19 mouse cellular contexts compared by ENCODE assay signal in genomic region chr11:115447321-115447885, GRCm38 (mm10). TPM values are rescaled to one million over a fixed set of nuclear protein-coding genes. Genes with fewer than 3 reads are reported as not detected.
A peak's percentile ranks its signal among the peaks of the same experiment; 100 is the strongest.
DNase-seq lines count a peak whose midpoint lies in the region; ATAC-seq and TF ChIP-seq lines count a peak whose summit lies in the region.
"Had no signal": no experiment of that assay in that cellular context is flagged by ENCODE, and none has a peak within 500 bp of the region (broad histone marks: within the 10 kb centered on the region; RNA-seq: fewer than 3 reads in every experiment).

No protein-coding gene starts in this region.

- no peaks in the 10 kb centered on the region for H3K36me3 ChIP-seq in heart, embryonic 15.5 days
- no peaks in the 10 kb centered on the region for H3K36me3 ChIP-seq in ES-E14 (ENCODE audit: control insufficient read depth, insufficient read depth, low read length, poor library complexity, severe bottlenecking)
- H3K36me3 ChIP-seq in liver, embryonic 15.5 days (replicated peaks), result no peaks in the 10 kb centered on the region
- H3K36me3 ChIP-seq in midbrain, embryonic 10.5 days, result no peaks in the 10 kb centered on the region
- H3K36me3 ChIP-seq in midbrain, embryonic 14.5 days (ENCODE audit: control insufficient read depth, insufficient read depth, low read length), result no peaks in the 10 kb centered on the region
- H3K36me3 ChIP-seq: lung, embryonic 15.5 days had no signal

- WGBS in heart, embryonic 15.5 days, result 80% methylated on average over 11 of the region's 11 CpGs
- WGBS in liver, embryonic 15.5 days (ENCODE audit: insufficient replicate concordance), result 65% methylated on average over 11 of the region's 11 CpGs
- 86% methylated on average over 11 of the region's 11 CpGs for WGBS in midbrain, embryonic 10.5 days
- whole genome bisulfite sequencing in midbrain, embryonic 14.5 days, result 88% methylated on average over 11 of the region's 11 CpGs

- peaks cover 27% of the 10 kb centered on the region for H3K4me1 ChIP-seq in heart, embryonic 15.5 days (replicated peaks)
- H3K4me1 ChIP-seq in ES-E14 (ENCODE audit: control insufficient read depth in 2 of 2, insufficient read depth in 2 of 2, low read length in 2 of 2, poor library complexity in 1 of 2), result peaks cover 0 to 1% of the 10 kb centered on the region in 2 experiments; a peak in 1 of 4 replicates
- peaks cover 15% of the 10 kb centered on the region for H3K4me1 ChIP-seq in liver, embryonic 15.5 days (replicated peaks)
- H3K4me1 ChIP-seq in midbrain, embryonic 10.5 days, result peaks cover 24% of the 10 kb centered on the region
- H3K4me1 ChIP-seq in midbrain, embryonic 14.5 days (ENCODE audit: control insufficient read depth, insufficient read depth, low read length), result no peaks in the 10 kb centered on the region

- H3K4me3 ChIP-seq in heart, embryonic 15.5 days, result no peak overlapping the region
- peak overlapping the region; percentile 51 to 52; a peak in 3 of 4 replicates for H3K4me3 ChIP-seq in ES-E14 (ENCODE audit: insufficient read depth in 1 of 2, low read depth in 1 of 2, low read length in 2 of 2, poor library complexity in 1 of 2, severe bottlenecking in 1 of 2)
- peak overlapping the region; percentile 12; the same call in 1 of the 2 replicates for H3K4me3 ChIP-seq in liver, embryonic 15.5 days (replicated peaks)
- no peak overlapping the region for H3K4me3 ChIP-seq in midbrain, embryonic 10.5 days
- no peak overlapping the region for H3K4me3 ChIP-seq in midbrain, embryonic 14.5 days (replicated peaks; ENCODE audit: low read depth, low read length)
- H3K4me3 ChIP-seq: lung, embryonic 15.5 days had no signal

- peaks cover 3% of the 10 kb centered on the region; the same call in 1 of the 2 replicates for H3K27me3 ChIP-seq in heart, embryonic 15.5 days
- no peaks in the 10 kb centered on the region; the same call in 1 of the 2 replicates for H3K27me3 ChIP-seq in liver, embryonic 15.5 days
- H3K27me3 ChIP-seq in midbrain, embryonic 10.5 days (ENCODE audit: low read depth, poor library complexity, severe bottlenecking), result no peaks in the 10 kb centered on the region
- no peaks in the 10 kb centered on the region for H3K27me3 ChIP-seq in midbrain, embryonic 14.5 days (ENCODE audit: control insufficient read depth, insufficient read depth, low read length)
- H3K27me3 ChIP-seq: Patski had no signal

- no peak overlapping the region for H3K4me2 ChIP-seq in heart, embryonic 15.5 days
- peak overlapping the region; percentile 31 for H3K4me2 ChIP-seq in liver, embryonic 15.5 days
- no peak overlapping the region for H3K4me2 ChIP-seq in midbrain, embryonic 14.5 days (ENCODE audit: low read length)
- H3K4me2 ChIP-seq: lung, embryonic 15.5 days had no signal

- no peaks in the 10 kb centered on the region for H3K9me3 ChIP-seq in heart, embryonic 15.5 days (replicated peaks)
- no peaks in the 10 kb centered on the region for H3K9me3 ChIP-seq in ES-E14 (ENCODE audit: control insufficient read depth, insufficient read depth, low read depth, low read length)
- H3K9me3 ChIP-seq in liver, embryonic 15.5 days (replicated peaks), result no peaks in the 10 kb centered on the region
- H3K9me3 ChIP-seq in midbrain, embryonic 10.5 days (replicated peaks), result no peaks in the 10 kb centered on the region
- no peaks in the 10 kb centered on the region for H3K9me3 ChIP-seq in midbrain, embryonic 14.5 days (ENCODE audit: control insufficient read depth, low read length)
- H3K9me3 ChIP-seq: lung, embryonic 15.5 days had no signal

- in situ Hi-C loops in ES-E14 (cut with MboI; ENCODE audit: low sequenced_read_pairs in 2 of 2, unreplicated experiment in 2 of 2), result no loop called here

- no peak for DNase-seq in heart, adult 11 months
- DNase-seq in ES-E14 (ENCODE audit: low read depth, low spot score), result no peak
- peak; percentile 76 for DNase-seq in kidney, adult 9 months
- DNase-seq in midbrain, embryonic 10.5 days (ENCODE audit: low spot score), result no peak
- DNase-seq in midbrain, embryonic 14.5 days, result no peak
- DNase-seq in cerebellum, postnatal 25 days, result no peak
- DNase-seq: cerebellum, adult 9-11 months; right cerebral cortex, postnatal 25 days had no signal

- H3K27ac ChIP-seq in heart, embryonic 15.5 days, result peak overlapping the region; percentile 69
- H3K27ac ChIP-seq in ES-E14 (ENCODE audit: insufficient read depth, low read depth, low read length, poor library complexity, severe bottlenecking), result no peak overlapping the region
- H3K27ac ChIP-seq in liver, embryonic 15.5 days (replicated peaks), result peak overlapping the region; percentile 68
- no peak overlapping the region for H3K27ac ChIP-seq in midbrain, embryonic 10.5 days (replicated peaks)
- no peak overlapping the region for H3K27ac ChIP-seq in midbrain, embryonic 14.5 days (replicated peaks; ENCODE audit: low read depth, low read length)
- H3K27ac ChIP-seq: lung, embryonic 15.5 days had no signal

- ATAC-seq in heart, embryonic 15.5 days (replicated peaks; ENCODE audit: insufficient number of reproducible peaks, insufficient read depth, low FRiP score, low read depth), result peak; percentile 9; the same call in 1 of the 2 replicates
- no peak for ATAC-seq in liver, embryonic 15.5 days (ENCODE audit: insufficient read depth)
- no peak for ATAC-seq in midbrain, embryonic 14.5 days (ENCODE audit: low FRiP score, low TSS enrichment)
- ATAC-seq: CD4-positive, CD25-positive, alpha-beta regulatory T cell, adult 4 months; forebrain, embryonic 14.5 days; Patski had no signal

- H3K9ac ChIP-seq in heart, embryonic 15.5 days, result no peak overlapping the region
- H3K9ac ChIP-seq in ES-E14 (ENCODE audit: insufficient read depth, low read depth, low read length, poor library complexity, severe bottlenecking), result peak overlapping the region; percentile 42; the same call in 1 of the 2 replicates
- H3K9ac ChIP-seq in liver, embryonic 15.5 days, result no peak overlapping the region
- no peak overlapping the region for H3K9ac ChIP-seq in midbrain, embryonic 14.5 days (replicated peaks; ENCODE audit: low read length)
- H3K9ac ChIP-seq: lung, embryonic 15.5 days had no signal

TF ChIP-seq in ES-E14, 5 proteins besides CTCF, POLR2A, EP300 and RAD21:
- no peak for TF ChIP-seq CHD2 (IDR thresholded peaks at IDR 0.05; ENCODE audit: low read depth, low read length)
- TF ChIP-seq ZC3H11A (IDR thresholded peaks at IDR 0.05; ENCODE audit: borderline replicate concordance, low read depth, low read length), result no peak
- TF ChIP-seq HCFC1 (IDR thresholded peaks at IDR 0.05; ENCODE audit: borderline replicate concordance, insufficient read depth, low read length), result no peak
- no peak for TF ChIP-seq MAFK (IDR thresholded peaks at IDR 0.05; ENCODE audit: insufficient read depth, low read depth, low read length)
- TF ChIP-seq ZNF384 (IDR thresholded peaks at IDR 0.05; ENCODE audit: low read depth, low read length), result no peak

RNA-seq across cellular contexts. Expression of gene Trim80, which starts 7.1 kb away (rescaled TPM):
- polyA plus RNA-seq in heart, embryonic 15.5 days (2015; fragmentation: Nextera tagmentation; extraction: Ambion mirVana), result 0.06 TPM in 1 of 2 replicates, not detected in the other
- total RNA-seq in ES-E14 (2012; rRNA removed), result 0.31 and 0.58 TPM in 2 replicates
- polyA plus RNA-seq in liver, embryonic 15.5 days (2015; fragmentation: Nextera tagmentation; extraction: Ambion mirVana), result 0.55 and 0.71 TPM in 2 replicates
- polyA plus RNA-seq in midbrain, embryonic 10.5 days (2016; fragmentation: Nextera tagmentation; extraction: Ambion mirVana), result 0.14 and 0.15 TPM in 2 replicates
- not detected in 2 replicates for polyA plus RNA-seq in midbrain, embryonic 14.5 days (2014; fragmentation: Nextera tagmentation; extraction: Ambion mirVana)
- total RNA-seq: gastrocnemius, adult 8-10 months; left cerebral cortex, postnatal 14 days; megakaryocyte-erythroid progenitor cell, adult 5-6 weeks had no signal
- polyA plus RNA-seq: CD4-positive, CD25-positive, alpha-beta regulatory T cell, adult 4 months; forebrain, embryonic 14.5 days; hindbrain, embryonic 11.5 days; lung, embryonic 15.5 days; Patski had no signal

RNA-seq across cellular contexts. Expression of gene Slc16a5, which starts 14.9 kb away (rescaled TPM):
- 0.57 and 5.0 TPM in 2 replicates for polyA plus RNA-seq in heart, embryonic 15.5 days (2015; fragmentation: Nextera tagmentation; extraction: Ambion mirVana)
- total RNA-seq in ES-E14 (2012; rRNA removed), result 1.1 and 1.6 TPM in 2 replicates
- 0.08 and 0.15 TPM in 2 replicates for polyA plus RNA-seq in liver, embryonic 15.5 days (2015; fragmentation: Nextera tagmentation; extraction: Ambion mirVana)
- polyA plus RNA-seq in midbrain, embryonic 10.5 days (2016; fragmentation: Nextera tagmentation; extraction: Ambion mirVana), result 0.11 and 0.17 TPM in 2 replicates
- polyA plus RNA-seq in midbrain, embryonic 14.5 days (2014; fragmentation: Nextera tagmentation; extraction: Ambion mirVana), result not detected in 2 replicates
- total RNA-seq: gastrocnemius, adult 8-10 months; megakaryocyte-erythroid progenitor cell, adult 5-6 weeks had no signal
- polyA plus RNA-seq: brain, embryonic 14.5 days; forebrain, embryonic 14.5 days had no signal

RNA-seq across cellular contexts. Expression of gene Kctd2, which starts 27.5 kb away (rescaled TPM):
- polyA plus RNA-seq in heart, embryonic 15.5 days (2015; fragmentation: Nextera tagmentation; extraction: Ambion mirVana), result 11.5 and 14.7 TPM in 2 replicates
- total RNA-seq in ES-E14 (2012; rRNA removed), result 14.0 and 19.5 TPM in 2 replicates
- 4.4 and 5.6 TPM in 2 replicates for polyA plus RNA-seq in liver, embryonic 15.5 days (2015; fragmentation: Nextera tagmentation; extraction: Ambion mirVana)
- 9.9 and 18.8 TPM in 2 replicates for polyA plus RNA-seq in midbrain, embryonic 10.5 days (2016; fragmentation: Nextera tagmentation; extraction: Ambion mirVana)
- 37.3 and 41.6 TPM in 2 replicates for polyA plus RNA-seq in midbrain, embryonic 14.5 days (2014; fragmentation: Nextera tagmentation; extraction: Ambion mirVana)

RNA-seq across cellular contexts. Expression of gene Atp5h, which starts 27.6 kb away (rescaled TPM):
- 1,570 and 2,168 TPM in 2 replicates for polyA plus RNA-seq in heart, embryonic 15.5 days (2015; fragmentation: Nextera tagmentation; extraction: Ambion mirVana)
- 275 and 342 TPM in 2 replicates for total RNA-seq in ES-E14 (2012; rRNA removed)
- 453 and 509 TPM in 2 replicates for polyA plus RNA-seq in liver, embryonic 15.5 days (2015; fragmentation: Nextera tagmentation; extraction: Ambion mirVana)
- 926 and 929 TPM in 2 replicates for polyA plus RNA-seq in midbrain, embryonic 10.5 days (2016; fragmentation: Nextera tagmentation; extraction: Ambion mirVana)
- polyA plus RNA-seq in midbrain, embryonic 14.5 days (2014; fragmentation: Nextera tagmentation; extraction: Ambion mirVana), result 838 and 924 TPM in 2 replicates

RNA-seq across cellular contexts. Expression of gene Armc7, which starts 28.1 kb away (rescaled TPM):
- 4.6 and 6.2 TPM in 2 replicates for polyA plus RNA-seq in heart, embryonic 15.5 days (2015; fragmentation: Nextera tagmentation; extraction: Ambion mirVana)
- total RNA-seq in ES-E14 (2012; rRNA removed), result 4.8 and 5.0 TPM in 2 replicates
- polyA plus RNA-seq in liver, embryonic 15.5 days (2015; fragmentation: Nextera tagmentation; extraction: Ambion mirVana), result 3.3 and 3.5 TPM in 2 replicates
- polyA plus RNA-seq in midbrain, embryonic 10.5 days (2016; fragmentation: Nextera tagmentation; extraction: Ambion mirVana), result 6.6 and 9.4 TPM in 2 replicates
- polyA plus RNA-seq in midbrain, embryonic 14.5 days (2014; fragmentation: Nextera tagmentation; extraction: Ambion mirVana), result 16.3 and 16.7 TPM in 2 replicates

Comparison
In these comparisons a context has a peak if more than half of its experiments do, and no peak if none do; other contexts are left out.
1. H3K27ac ChIP-seq: peak in heart, embryonic 15.5 days (single experiment) and liver, embryonic 15.5 days (single experiment); none in ES-E14 (single experiment), midbrain, embryonic 10.5 days (single experiment) and midbrain, embryonic 14.5 days (single experiment).
2. H3K4me3 ChIP-seq: peak in ES-E14 (2 of 2) and liver, embryonic 15.5 days (single experiment); none in heart, embryonic 15.5 days (single experiment), midbrain, embryonic 10.5 days (single experiment) and midbrain, embryonic 14.5 days (single experiment).